Mouse (Mus musculus): ENCODE data around the gene Fhod1. TPM values are rescaled to one million over a fixed set of nuclear protein-coding genes. Genes with fewer than 3 reads are reported as not detected.

Fhod1 gene
- total RNA-seq, 2 experiments from 2014 or later = 2.6 to 2.7 TPM

GRCm38 (mm10) chr8:105286907-105287306 is 60.8 kb downstream of the Fhod1 start:
- no peak for DNase-seq (ENCODE audit: extremely low spot score in 1 of 2, low spot score in 2 of 2)
- intact Hi-C loops (cut with DNase I) = no loop called here

- intact Hi-C loops (cut with DNase I) = no loop called here
- DNase-seq (ENCODE audit: extremely low spot score in 1 of 2, low spot score in 2 of 2) = no peak
These were observed 62.2 kb downstream of the Fhod1 start for GRCm38 (mm10) chr8:105285514-105285913.

- intact Hi-C loops (cut with DNase I) = no loop called here
- DNase-seq (ENCODE audit: extremely low spot score in 1 of 2, low spot score in 2 of 2) = no peak
These were observed 64.7 kb downstream of the Fhod1 start for GRCm38 (mm10) chr8:105283074-105283473.

GRCm38 (mm10) chr8:105282239-105282638 is 65.5 kb downstream of the Fhod1 start:
- DNase-seq (ENCODE audit: extremely low spot score in 1 of 2, low spot score in 2 of 2) = no peak
- intact Hi-C loops (cut with DNase I) = no loop called here

GRCm38 (mm10) chr8:105281821-105282220 is 65.9 kb downstream of the Fhod1 start:
- intact Hi-C loops (cut with DNase I) = no loop called here

GRCm38 (mm10) chr8:105280567-105280966 is 67.2 kb downstream of the Fhod1 start:
- DNase-seq (ENCODE audit: extremely low spot score in 1 of 2, low spot score in 2 of 2) = no peak

More at GRCm38 (mm10) chr8:105281821-105282220, 65.9 kb downstream of the Fhod1 start:
- no peak for DNase-seq (ENCODE audit: extremely low spot score in 1 of 2, low spot score in 2 of 2)

More at GRCm38 (mm10) chr8:105280567-105280966, 67.2 kb downstream of the Fhod1 start:
- intact Hi-C loops (cut with DNase I) = no loop called here

Small RNAs within 50 kb of the gene (microRNA-seq; reads per million reads assigned to microRNA genes)
- gene Gm27320 (not detected), gene Mir328 (5,009 reads per million, percentile 92 among the genes with 10 or more reads in this experiment)

Other genes starting within 250 kb of the Fhod1 start
- gene Ces4a, start 216.2 kb downstream of the Fhod1 start, total RNA-seq (2021) = not detected
- gene Cbfb, start 177.3 kb downstream of the Fhod1 start, total RNA-seq (2021) = 10 to 100 TPM; 20.9 to 23.0 TPM
- 10 to 100 TPM; 27.5 to 28.0 TPM for gene D230025D16Rik, start 122.8 kb downstream of the Fhod1 start, total RNA-seq (2021)
- gene B3gnt9, start 92.8 kb downstream of the Fhod1 start, total RNA-seq (2021) = 1 to 10 TPM; 3.0 to 3.8 TPM
- gene Tradd, start 83.3 kb downstream of the Fhod1 start, total RNA-seq (2021) = 1 to 10 TPM; 5.5 to 5.8 TPM
- gene Fbxl8, start 83.3 kb downstream of the Fhod1 start, total RNA-seq (2021) = under 1 TPM; 0.58 to 0.61 TPM
- under 1 TPM; 0.34 to 0.75 TPM for gene Hsf4, start 78.2 kb downstream of the Fhod1 start, total RNA-seq (2021)
- 1 to 10 TPM; 3.2 to 3.5 TPM for gene Nol3, start 71.8 kb downstream of the Fhod1 start, total RNA-seq (2021)
- gene 4931428F04Rik, start 58.1 kb downstream of the Fhod1 start, total RNA-seq (2021) = 10 to 100 TPM; 68.2 to 82.2 TPM
- 1 to 10 TPM; 4.2 to 4.3 TPM for gene Exoc3l, start 51.9 kb downstream of the Fhod1 start, total RNA-seq (2021)
- gene E2f4, start 50.3 kb downstream of the Fhod1 start, total RNA-seq (2021) = 10 to 100 TPM; 29.6 to 30.2 TPM
- under 1 TPM; 0.41 to 0.83 TPM for gene Elmo3, start 42.4 kb downstream of the Fhod1 start, total RNA-seq (2021)
- 1 to 10 TPM; 5.4 to 5.6 TPM for gene Lrrc29, start 21.7 kb downstream of the Fhod1 start, total RNA-seq (2021)
- 10 to 100 TPM; 47.4 to 47.9 TPM for gene Tmem208, start 21.6 kb downstream of the Fhod1 start, total RNA-seq (2021)
- 10 to 100 TPM; 25.7 to 27.7 TPM for gene Slc9a5, start 890 bp upstream of the Fhod1 start, total RNA-seq (2021)
- gene Plekhg4, start 25.3 kb upstream of the Fhod1 start, total RNA-seq (2021) = 1 to 10 TPM; 2.2 to 3.7 TPM
- gene Kctd19, start 65.5 kb upstream of the Fhod1 start, total RNA-seq (2021) = not detected
- gene Lrrc36, start 65.6 kb upstream of the Fhod1 start, total RNA-seq (2021) = under 1 TPM; 0.32 to 0.79 TPM
- 10 to 100 TPM; 75.5 to 88.7 TPM for gene Tppp3, start 123.6 kb upstream of the Fhod1 start, total RNA-seq (2021)
- gene Zdhhc1, start 148.9 kb upstream of the Fhod1 start, total RNA-seq (2021) = 10 to 100 TPM; 21.6 to 21.8 TPM
- not detected for gene Hsd11b2, start 170.8 kb upstream of the Fhod1 start, total RNA-seq (2021)
- gene Atp6v0d1, start 218.1 kb upstream of the Fhod1 start, total RNA-seq (2021) = 100 to 1,000 TPM; 346 to 352 TPM

Data from left cerebral cortex, postnatal 10 days (tissue).